Mouse (Mus musculus) embryonic facial prominence, embryonic 10.5 days (tissue): ENCODE measurements around the gene A230050P20Rik. TPM values are rescaled to one million over a fixed set of nuclear protein-coding genes. Genes with fewer than 3 reads are reported as not detected.
"Not testable (repeated sequence)": the region's sequence is repeated elsewhere in the genome, so short reads cannot be mapped to it uniquely, and the experiment has no call there.

Experiments used
- DNase-seq: peaks from one replicate; pipeline ENCODE4 v3.0.0-alpha.2; 2017; ENCODE audit warnings: low spot score
- H3K27ac ChIP-seq: fragments of 300-500 bp; sonication (generic); replicated peaks from 2 replicates; pipeline ENCODE4 v1.5.1; 2016; ENCODE audit warnings: mild to moderate bottlenecking
- H3K27me3 ChIP-seq: fragments of 300-500 bp; sonication (generic); replicated peaks from 2 replicates; pipeline ENCODE4 v1.6.1; 2016; ENCODE audit warnings: low read depth, mild to moderate bottlenecking; ENCODE audit not compliant: poor library complexity, severe bottlenecking
- H3K36me3 ChIP-seq: fragments of 300-500 bp; sonication (generic); replicated peaks from 2 replicates; pipeline ENCODE4 v1.6.1; 2016; ENCODE audit warnings: mild to moderate bottlenecking, moderate library complexity
- H3K4me1 ChIP-seq: fragments of 300-500 bp; sonication (generic); 2 replicates; pipeline ENCODE4 v1.6.1; 2016
- H3K4me3 ChIP-seq: fragments of 300-500 bp; sonication (generic); 2 replicates; pipeline ENCODE4 v1.5.1; 2016; ENCODE audit warnings: mild to moderate bottlenecking, moderate library complexity
- H3K9me3 ChIP-seq: fragments of 300-500 bp; sonication (generic); 2 replicates; pipeline ENCODE4 v1.6.1; 2016; ENCODE audit warnings: mild to moderate bottlenecking
- WGBS: fragments of 180-500 bp; shearing (Covaris S2); methylation state at CpG from one replicate; pipeline ENCODE4 v1.1.7; 2016; 5-methylcytosine and 5-hydroxymethylcytosine counted together
- polyA plus RNA-seq: library from polyadenylated mRNA; unstranded; fragments of >200 nt; fragmentation: Nextera tagmentation; extraction: Ambion mirVana; gene quantifications from 2 replicates; pipeline ENCODE4 v1.2.1, GENCODE M21; 2016

A230050P20Rik gene
- 1.1 and 2.2 TPM in 2 replicates for polyA plus RNA-seq

DNA sequence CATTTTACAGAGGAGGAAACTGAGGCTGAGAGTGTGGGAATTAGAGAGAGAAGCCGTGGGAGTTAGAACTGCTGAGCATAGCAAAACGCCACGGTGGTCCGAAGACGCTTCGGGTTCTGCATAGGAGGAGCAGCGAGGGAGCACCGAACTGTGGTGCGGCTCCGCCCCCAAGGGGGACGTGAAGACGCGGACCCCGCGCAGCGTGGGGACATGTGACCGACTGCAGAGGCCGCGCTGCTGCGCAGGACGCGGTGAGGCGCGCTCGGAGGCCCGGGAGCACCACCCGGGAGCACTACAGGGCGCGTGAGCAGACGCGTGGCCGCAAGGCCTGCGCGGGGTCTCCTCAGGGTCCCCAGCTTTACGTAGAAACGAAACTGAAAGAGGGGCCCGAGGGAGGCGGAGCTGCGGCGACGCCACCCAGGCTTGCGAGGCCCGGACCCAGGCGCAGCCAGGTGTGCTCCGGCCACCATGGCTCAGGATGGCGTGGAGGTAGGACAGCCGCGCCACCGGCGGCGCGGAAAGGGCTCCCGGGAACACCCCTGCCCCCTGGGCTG is at the start of gene A230050P20Rik:
A230050P20Rik (plus strand) TSS at position 195 of the 554 bp plus-strand sequence.
- Histone ChIP-seq H3K27me3 (peaks cover 60% of the 10 kb centered on the region), H3K4me1 (peaks cover 10% of the 10 kb centered on the region), H3K36me3 (no peaks in the 10 kb centered on the region), H3K4me3 (peak within 1 kb of the TSS; percentile 51), H3K27ac (no peak within 1 kb of the TSS), H3K9me3 (no peaks in the 10 kb centered on the region)
- peak; percentile 32 for DNase-seq
- 10% methylated on average over 53 of the region's 53 CpGs for WGBS

DNA sequence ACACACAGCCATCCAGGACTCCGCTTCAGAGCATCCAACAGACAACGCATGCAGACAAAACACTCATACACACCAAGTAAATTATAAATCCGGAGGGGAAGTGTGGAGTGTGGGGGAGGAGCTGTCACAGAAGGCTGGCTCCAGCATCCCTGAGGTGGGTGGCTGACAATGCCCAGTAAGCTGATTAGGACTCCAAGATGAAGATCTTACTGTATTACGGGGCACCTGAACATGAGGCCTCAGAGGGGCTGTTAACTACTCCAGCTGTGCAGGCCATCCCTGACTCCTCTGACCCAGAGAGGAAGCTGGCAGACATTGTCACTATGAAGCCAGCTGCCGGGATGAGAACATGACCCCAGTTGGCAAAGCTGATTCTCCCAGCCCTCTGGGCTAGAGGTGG is 48.4 kb upstream of the A230050P20Rik start:
- no peaks in the 10 kb centered on the region for H3K36me3 ChIP-seq
- peaks cover 3% of the 10 kb centered on the region for H3K4me1 ChIP-seq
- 83% methylated on average over 5 of the region's 5 CpGs for WGBS
- no peak overlapping the region for H3K4me3 ChIP-seq
- peaks cover 9% of the 10 kb centered on the region; the same call in 1 of the 2 replicates for H3K27me3 ChIP-seq
- H3K27ac ChIP-seq = no peak overlapping the region
- no peak for DNase-seq
- no peaks in the 10 kb centered on the region for H3K9me3 ChIP-seq

DNA sequence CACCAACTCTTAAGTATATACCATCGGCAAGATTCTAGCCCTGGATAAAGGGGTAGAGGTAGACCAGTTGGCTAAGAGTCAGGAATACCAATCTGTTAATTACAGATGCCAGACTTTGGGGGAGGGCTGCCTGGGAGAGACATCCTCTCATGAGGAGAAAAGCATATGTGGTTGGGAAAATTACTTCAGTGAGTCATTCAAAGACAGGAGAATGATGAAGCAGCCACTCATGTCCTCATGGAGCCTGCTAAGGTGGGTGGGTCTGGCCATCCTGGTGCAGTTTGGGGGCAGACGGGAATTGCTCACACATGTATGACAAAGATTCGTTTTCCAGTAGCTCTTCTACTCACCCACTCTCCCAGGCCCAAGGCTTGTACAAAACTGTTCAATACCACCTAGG is 45.6 kb upstream of the A230050P20Rik start:
- Histone ChIP-seq H3K4me1 (no peaks in the 10 kb centered on the region), H3K27ac (no peak overlapping the region), H3K9me3 (no peaks in the 10 kb centered on the region), H3K36me3 (no peaks in the 10 kb centered on the region), H3K27me3 (no peaks in the 10 kb centered on the region), H3K4me3 (no peak overlapping the region)
- DNase-seq = no peak
- WGBS = 81% methylated on average over 3 of the region's 3 CpGs

DNA sequence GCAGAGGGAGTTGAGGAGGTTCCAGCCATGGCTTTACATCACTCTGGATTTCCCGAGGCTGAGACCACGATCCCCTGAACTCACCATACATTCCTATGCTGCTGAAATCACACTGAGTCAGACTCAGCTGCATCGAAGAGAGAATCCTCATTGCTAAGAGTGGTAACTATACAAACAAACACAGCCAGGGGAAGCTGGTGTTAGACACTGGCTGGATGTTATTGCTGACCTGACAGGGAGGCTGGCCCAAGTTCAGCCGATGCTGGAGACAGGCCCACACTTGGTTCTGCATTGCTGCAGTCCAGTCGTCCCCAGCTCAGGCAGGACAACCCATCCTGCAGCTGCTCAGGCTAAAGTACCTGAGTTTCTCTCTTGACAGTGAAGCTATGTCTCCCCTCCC is 42.7 kb upstream of the A230050P20Rik start:
- H3K27ac ChIP-seq = no peak overlapping the region
- 74% methylated on average over 5 of the region's 5 CpGs for WGBS
- H3K36me3 ChIP-seq = no peaks in the 10 kb centered on the region
- no peak overlapping the region for H3K4me3 ChIP-seq
- H3K4me1 ChIP-seq = peaks cover 5% of the 10 kb centered on the region
- no peaks in the 10 kb centered on the region for H3K9me3 ChIP-seq
- H3K27me3 ChIP-seq = peaks cover 17% of the 10 kb centered on the region
- no peak for DNase-seq

DNA sequence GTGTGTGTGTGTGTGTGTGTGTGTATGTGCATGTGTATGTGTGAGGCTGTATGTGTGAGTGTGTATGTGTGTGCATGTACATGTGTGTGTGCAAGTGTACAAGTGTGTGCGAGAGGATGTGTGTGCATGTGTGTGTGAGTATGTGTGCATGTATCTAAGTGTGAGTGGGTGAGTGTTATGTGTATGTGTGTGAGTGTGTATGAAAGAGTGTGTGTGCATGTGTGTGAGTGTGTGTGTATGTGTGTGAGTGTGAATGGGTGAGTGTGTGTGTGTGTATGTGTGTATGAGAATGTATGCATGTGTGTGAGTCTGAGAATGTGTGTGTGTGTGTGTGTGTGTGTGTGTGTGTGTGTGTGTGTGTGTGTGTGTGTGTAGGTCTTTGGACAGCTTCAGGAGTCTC is 40.3 kb upstream of the A230050P20Rik start:
- peaks cover 29% of the 10 kb centered on the region for H3K27me3 ChIP-seq
- no peak overlapping the region for H3K4me3 ChIP-seq
- H3K4me1 ChIP-seq = peaks cover 9% of the 10 kb centered on the region
- DNase-seq = no peak
- 93% methylated on average over 1 of the region's 1 CpGs for WGBS
- H3K27ac ChIP-seq = no peak overlapping the region
- H3K9me3 ChIP-seq = no peaks in the 10 kb centered on the region
- H3K36me3 ChIP-seq = no peaks in the 10 kb centered on the region

DNA sequence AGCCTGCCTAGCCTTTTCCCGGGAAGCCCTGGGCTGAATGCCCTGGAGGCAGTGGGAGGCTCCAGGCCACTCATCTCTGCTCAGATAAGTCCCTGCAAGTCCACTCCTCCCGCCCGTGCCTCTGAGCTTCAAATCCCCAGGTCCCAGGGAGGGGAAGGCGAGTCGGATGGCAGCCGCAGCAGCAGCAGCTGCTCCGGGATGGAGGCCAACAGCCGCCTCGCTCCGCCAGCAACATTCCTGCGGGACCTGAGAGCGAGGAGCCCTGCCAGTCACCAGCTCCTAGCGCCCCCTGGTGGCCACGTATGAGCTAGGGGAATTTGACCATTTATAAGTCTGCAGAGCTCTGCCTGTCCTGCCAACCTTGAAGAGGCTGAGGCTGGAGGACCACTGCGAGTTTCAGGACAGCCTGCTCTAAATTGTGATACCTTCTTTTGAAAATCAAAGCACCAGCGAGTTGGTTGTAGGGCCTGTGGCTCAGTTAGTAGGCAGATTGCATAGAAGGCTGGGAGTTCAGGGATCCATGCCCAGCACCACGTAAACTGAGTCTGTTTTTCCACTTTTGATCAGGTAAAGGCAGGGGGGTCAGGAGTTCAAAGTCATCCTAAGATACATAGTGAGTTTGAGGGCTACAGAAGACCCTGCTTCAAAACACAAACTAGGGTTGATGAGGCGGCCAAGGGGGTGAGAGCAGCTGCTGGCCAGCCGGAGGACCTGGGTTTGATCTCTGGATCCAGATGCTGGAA is 37.4 kb upstream of the A230050P20Rik start:
- WGBS = 15% methylated on average over 19 of the region's 19 CpGs
- DNase-seq = peak; percentile 95
- Histone ChIP-seq H3K9me3 (no peaks in the 10 kb centered on the region), H3K4me3 (peak overlapping the region; percentile 23; the same call in 1 of the 2 replicates), H3K36me3 (no peaks in the 10 kb centered on the region), H3K4me1 (peaks cover 9% of the 10 kb centered on the region), H3K27me3 (peaks cover 31% of the 10 kb centered on the region), H3K27ac (peak overlapping the region; percentile 48; the same call in 1 of the 2 replicates)

DNA sequence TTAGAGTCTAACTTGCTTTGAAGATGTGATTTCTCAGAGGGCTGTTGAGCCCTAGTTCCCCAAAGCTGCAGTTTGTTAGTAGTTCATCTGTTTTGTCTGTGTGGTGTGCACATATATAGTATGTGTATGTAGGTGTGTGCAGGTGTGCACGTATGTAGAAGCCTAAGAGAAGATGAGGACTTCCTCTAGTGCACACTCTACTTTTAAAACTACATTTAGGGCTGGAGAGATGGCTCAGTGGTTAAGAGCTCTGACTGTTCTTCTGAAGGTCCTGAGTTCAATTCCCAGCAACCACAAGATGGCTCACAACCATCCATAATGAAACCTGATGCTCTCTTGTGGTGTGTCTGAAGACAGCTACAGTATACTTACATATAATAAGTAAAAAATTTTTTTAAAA is 33.6 kb upstream of the A230050P20Rik start:
- Histone ChIP-seq H3K9me3 (no peaks in the 10 kb centered on the region), H3K4me1 (peaks cover 9% of the 10 kb centered on the region), H3K27me3 (peaks cover 23% of the 10 kb centered on the region), H3K36me3 (no peaks in the 10 kb centered on the region), H3K27ac (no peak overlapping the region), H3K4me3 (no peak overlapping the region)
- 68% methylated on average over 1 of the region's 1 CpGs for WGBS
- DNase-seq = no peak

DNA sequence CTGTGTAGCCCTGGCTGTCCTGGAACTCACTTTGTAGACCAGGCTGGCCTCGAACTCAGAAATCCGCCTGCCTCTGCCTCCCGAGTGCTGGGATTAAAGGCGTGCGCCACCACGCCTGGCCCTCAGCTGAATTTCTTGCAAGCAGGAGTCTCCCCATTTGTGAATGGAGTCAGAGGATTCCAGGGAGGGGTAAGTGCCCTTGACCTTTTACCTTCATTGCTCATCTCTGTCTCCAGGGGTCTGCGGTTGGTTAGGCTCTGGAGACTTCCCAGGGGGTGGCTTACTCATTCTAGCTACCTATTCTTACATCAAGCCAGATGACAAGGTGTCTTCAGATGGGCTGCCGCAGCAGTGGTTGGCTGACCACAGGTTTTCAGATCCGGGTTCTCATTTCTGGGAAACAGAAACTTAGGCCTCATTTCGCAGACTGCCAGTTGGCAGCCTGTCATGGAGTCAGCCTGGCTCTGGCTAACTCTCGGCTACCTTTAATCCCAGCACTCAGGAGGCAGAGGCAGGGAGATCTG is 32.9 kb upstream of the A230050P20Rik start:
- H3K27ac ChIP-seq, H3K4me3 ChIP-seq, DNase-seq, H3K36me3 ChIP-seq, H3K4me1 ChIP-seq, H3K9me3 ChIP-seq: not testable (repeated sequence)
- peaks cover 17% of the 10 kb centered on the region for H3K27me3 ChIP-seq
- 87% methylated on average over 11 of the region's 11 CpGs for WGBS

DNA sequence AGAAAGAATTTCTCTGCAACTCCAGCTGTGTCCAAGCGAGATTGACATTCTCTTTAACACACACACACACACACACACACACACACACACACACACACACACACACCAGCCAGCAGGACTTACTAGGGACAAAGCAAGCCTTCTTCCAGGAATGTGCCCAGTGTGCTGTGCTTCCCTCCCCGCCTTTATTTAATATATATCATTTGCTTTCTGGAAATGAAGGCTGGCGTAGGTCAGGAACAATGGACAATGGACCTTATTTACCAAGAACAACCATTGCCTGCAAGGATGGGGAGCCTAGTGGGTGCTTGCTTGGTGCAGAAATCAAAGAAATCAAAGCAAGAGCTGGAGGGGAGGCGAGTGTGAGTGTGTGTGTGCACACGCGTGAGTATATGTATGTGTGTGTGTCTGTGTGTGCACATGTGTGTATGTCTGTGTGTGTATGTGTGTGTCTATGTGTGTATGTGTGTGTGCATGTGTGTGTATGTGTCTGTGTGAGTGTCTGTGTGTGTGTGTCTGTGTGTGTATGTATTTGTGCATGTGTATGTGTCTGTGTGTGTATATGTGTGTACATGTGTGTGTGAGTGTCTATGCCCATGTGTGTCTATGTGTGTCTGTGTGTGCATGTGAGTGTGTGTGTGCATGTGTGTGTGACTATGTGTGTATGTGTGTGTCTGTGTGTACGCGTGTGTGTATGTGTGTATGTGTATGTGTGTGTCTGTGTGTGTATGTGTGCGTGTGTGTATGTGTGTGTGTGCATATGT is 31.1 kb upstream of the A230050P20Rik start:
- WGBS = 77% methylated on average over 9 of the region's 9 CpGs
- no peak for DNase-seq

DNA sequence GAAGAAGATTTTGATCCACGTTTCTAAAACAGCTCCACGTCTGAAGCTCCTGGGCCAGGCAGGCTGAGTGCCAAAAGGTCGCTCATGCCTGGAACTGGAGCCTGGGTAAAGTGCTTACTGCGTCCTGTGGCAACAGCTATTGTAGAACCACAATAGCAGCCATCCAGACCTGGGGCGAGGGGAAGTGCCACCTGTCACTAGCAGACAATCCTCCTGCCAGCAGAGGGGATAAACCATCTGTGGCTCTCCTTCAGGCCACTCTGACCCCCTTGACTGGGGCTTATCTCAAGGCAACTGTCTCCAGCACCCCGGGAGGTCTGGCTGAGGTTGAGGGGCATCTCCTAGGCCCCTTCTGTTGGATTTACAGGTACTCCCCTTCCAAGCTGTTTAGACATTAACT is 29.5 kb upstream of the A230050P20Rik start:
- Histone ChIP-seq H3K4me1 (no peaks in the 10 kb centered on the region), H3K36me3 (no peaks in the 10 kb centered on the region), H3K9me3 (no peaks in the 10 kb centered on the region), H3K27ac (no peak overlapping the region), H3K27me3 (no peaks in the 10 kb centered on the region), H3K4me3 (no peak overlapping the region)
- no peak for DNase-seq
- WGBS = 62% methylated on average over 6 of the region's 6 CpGs

More for the DNA sequence above, 31.1 kb upstream of the A230050P20Rik start:
- Histone ChIP-seq H3K27me3 (peaks cover 10% of the 10 kb centered on the region), H3K9me3 (no peaks in the 10 kb centered on the region), H3K4me3 (no peak overlapping the region), H3K36me3 (no peaks in the 10 kb centered on the region), H3K4me1 (no peaks in the 10 kb centered on the region), H3K27ac (no peak overlapping the region)

DNA sequence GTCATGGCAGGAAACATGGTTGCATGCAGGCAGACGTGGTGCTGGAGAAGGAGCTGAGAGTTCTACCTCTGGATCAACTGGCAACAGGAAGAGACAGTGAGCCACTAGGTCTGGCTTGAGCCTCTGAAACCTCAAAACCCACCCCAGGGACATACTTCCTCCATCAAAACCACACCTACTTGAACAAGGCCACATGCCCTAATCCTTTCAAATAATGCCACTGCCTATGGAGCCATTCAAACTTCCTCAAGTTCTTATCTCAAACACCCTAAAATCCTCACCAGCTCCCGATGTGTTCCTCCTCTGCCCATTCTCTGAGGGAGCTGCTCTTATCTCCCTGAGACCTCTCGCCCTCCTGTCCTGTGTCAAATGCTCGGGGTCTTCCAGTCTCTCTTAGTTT is 26.2 kb upstream of the A230050P20Rik start:
- H3K27me3 ChIP-seq = no peaks in the 10 kb centered on the region
- no peak overlapping the region for H3K27ac ChIP-seq
- H3K4me3 ChIP-seq = no peak overlapping the region
- H3K36me3 ChIP-seq = no peaks in the 10 kb centered on the region
- 69% methylated on average over 4 of the region's 4 CpGs for WGBS
- no peaks in the 10 kb centered on the region for H3K4me1 ChIP-seq
- DNase-seq = no peak
- H3K9me3 ChIP-seq = no peaks in the 10 kb centered on the region

DNA sequence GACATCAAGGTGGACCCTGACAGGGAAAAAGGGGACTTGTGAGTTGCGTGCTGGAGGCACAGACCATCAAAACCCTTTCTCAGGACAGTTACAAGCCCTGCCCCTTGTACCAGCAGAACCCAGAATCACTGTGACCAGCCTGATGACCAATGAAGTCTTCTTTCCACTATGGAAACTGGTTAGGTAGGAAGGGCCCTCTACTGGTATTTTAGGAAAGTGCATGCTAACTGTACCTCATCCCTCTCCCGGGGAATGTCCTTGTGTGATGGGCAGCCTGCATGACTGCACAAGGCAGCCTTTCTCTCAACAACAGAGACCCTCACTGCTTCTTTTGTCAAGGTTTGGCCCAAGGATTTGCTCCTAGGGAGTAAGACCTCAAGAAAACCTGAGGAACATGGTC is 25.8 kb upstream of the A230050P20Rik start:
- H3K27me3 ChIP-seq = no peaks in the 10 kb centered on the region
- no peaks in the 10 kb centered on the region for H3K4me1 ChIP-seq
- no peak overlapping the region for H3K27ac ChIP-seq
- WGBS = 28% methylated on average over 2 of the region's 2 CpGs
- no peaks in the 10 kb centered on the region for H3K9me3 ChIP-seq
- H3K36me3 ChIP-seq = no peaks in the 10 kb centered on the region
- DNase-seq = no peak
- H3K4me3 ChIP-seq = no peak overlapping the region
